Mouse (Mus musculus) liver, adult 2 months (tissue): ENCODE measurements around the gene Plppr3.

Experiments
- CTCF ChIP-seq: fragments of 200-500 bp; IDR thresholded peaks from 2 replicates; pipeline ENCODE4 v1.5.1; 2011; ENCODE audit warnings: low read depth, low read length, control low read depth
- POLR2A ChIP-seq: fragments of 200-500 bp; IDR thresholded peaks from 2 replicates; pipeline ENCODE4 v1.6.1; 2011; ENCODE audit warnings: low read length, control low read depth; ENCODE audit not compliant: insufficient read depth; ENCODE audit errors: extremely low read depth

DNA sequence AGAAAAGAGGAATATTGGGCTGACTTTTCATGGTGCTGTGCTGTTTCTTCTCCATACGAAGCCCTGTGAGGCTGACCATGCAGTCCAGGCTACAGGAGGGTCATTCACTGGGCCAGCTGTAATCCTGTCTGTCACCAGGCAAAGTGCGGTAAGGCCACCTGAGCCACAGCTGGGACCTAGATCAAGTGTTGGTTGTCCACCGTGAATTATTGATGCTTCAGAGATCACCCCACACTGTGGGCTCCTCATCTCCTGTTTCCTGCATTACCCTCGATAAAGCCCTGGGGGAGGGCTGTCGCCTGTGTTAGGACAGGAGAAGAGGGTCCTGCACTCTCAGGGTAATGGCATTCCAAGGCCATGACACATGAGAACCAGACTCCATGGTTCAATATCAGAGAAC is 27.9 kb downstream of the Plppr3 start:
- TF ChIP-seq CTCF = no peak
- TF ChIP-seq POLR2A = no peak
